Mouse (Mus musculus): ENCODE data around the gene Stim2.

GRCm38 (mm10) chr5:54038615-54039014 lies 40.3 kb downstream of the Stim2 start:
- TF ChIP-seq CTCF (IDR thresholded peaks at IDR 0.05; ENCODE audit: low read depth), result no peak
- TF ChIP-seq EP300 (IDR thresholded peaks at IDR 0.05; ENCODE audit: low read depth), result no peak
